Mouse (Mus musculus) intestine, postnatal 0 days (tissue): ENCODE measurements around the gene Scrt2. TPM values are rescaled to one million over a fixed set of nuclear protein-coding genes. Genes with fewer than 3 reads are reported as not detected.

Experiments
- ATAC-seq: fragments of 200-750 bp; cut with Nextera tagmentation; 2 replicates; pipeline ENCODE4 v1.8.0; 2017; ENCODE audit warnings: mild to moderate bottlenecking, moderate TSS enrichment, moderate library complexity
- H3K27ac ChIP-seq: fragments of 300-500 bp; sonication (generic); 2 replicates; pipeline ENCODE4 v1.5.1; 2014; ENCODE audit warnings: mild to moderate bottlenecking, low read depth, low read length, moderate library complexity
- H3K27me3 ChIP-seq: fragments of 300-500 bp; sonication (generic); replicated peaks from 2 replicates; pipeline ENCODE4 v1.6.1; 2014; ENCODE audit warnings: low read length, mixed read lengths; ENCODE audit not compliant: control insufficient read depth, insufficient read depth
- H3K36me3 ChIP-seq: fragments of 300-500 bp; sonication (generic); 2 replicates; pipeline ENCODE4 v1.6.1; 2014; ENCODE audit warnings: mild to moderate bottlenecking, moderate library complexity; ENCODE audit not compliant: control insufficient read depth, insufficient read depth
- H3K4me1 ChIP-seq: fragments of 300-500 bp; sonication (generic); replicated peaks from 2 replicates; pipeline ENCODE4 v1.6.1; 2014; ENCODE audit warnings: antibody characterized with exemption, low read length, mixed read lengths; ENCODE audit not compliant: control insufficient read depth, insufficient read depth
- H3K4me2 ChIP-seq: fragments of 300-500 bp; sonication (generic); replicated peaks from 2 replicates; pipeline ENCODE4 v1.6.1; 2014; ENCODE audit warnings: low read depth, mild to moderate bottlenecking, moderate library complexity
- H3K4me3 ChIP-seq: fragments of 300-500 bp; sonication (generic); 2 replicates; pipeline ENCODE4 v1.5.1; 2014; ENCODE audit warnings: low read depth, low read length
- H3K9ac ChIP-seq: fragments of 300-500 bp; sonication (generic); 2 replicates; pipeline ENCODE4 v1.6.1; 2014; ENCODE audit warnings: mild to moderate bottlenecking, low read depth, low read length
- H3K9me3 ChIP-seq: fragments of 300-500 bp; sonication (generic); 2 replicates; pipeline ENCODE4 v1.6.1; 2016; ENCODE audit warnings: mixed run types; ENCODE audit not compliant: control insufficient read depth
- CTCF ChIP-seq: sonication (generic); IDR thresholded peaks from 2 replicates; pipeline ENCODE4 v1.5.1; 2016; ENCODE audit warnings: low read depth, mild to moderate bottlenecking, control low read depth, antibody characterized with exemption, moderate library complexity
- WGBS: fragments of 180-500 bp; shearing (Covaris S2); extraction: QIAGEN DNeasy Blood & Tissue Kit; methylation state at CpG from one replicate; pipeline ENCODE4 v1.1.7; 2014; 5-methylcytosine and 5-hydroxymethylcytosine counted together
- polyA plus RNA-seq: library from polyadenylated mRNA; unstranded; fragments of >200 nt; fragmentation: Nextera tagmentation; extraction: Ambion mirVana; gene quantifications from 2 replicates; pipeline ENCODE4 v1.2.1, GENCODE M21; 2015

The Scrt2 gene
- polyA plus RNA-seq, 1 experiment from 2014 or later, result not detected

- Histone ChIP-seq H3K9ac (no peak overlapping the region), H3K9me3 (no peaks in the 10 kb centered on the region), H3K4me3 (no peak overlapping the region), H3K4me1 (no peaks in the 10 kb centered on the region), H3K27ac (no peak overlapping the region), H3K4me2 (no peak overlapping the region), H3K27me3 (no peaks in the 10 kb centered on the region), H3K36me3 (no peaks in the 10 kb centered on the region)
- no peak for ATAC-seq
- no peak for TF ChIP-seq CTCF
- 55% methylated on average over 11 of the region's 11 CpGs for WGBS
Observed at GRCm38 (mm10) chr2:152068660-152069433, 12.5 kb upstream of the Scrt2 start.

- Histone ChIP-seq H3K4me2 (no peak overlapping the region), H3K9ac (no peak overlapping the region), H3K27me3 (no peaks in the 10 kb centered on the region), H3K4me3 (no peak overlapping the region), H3K4me1 (no peaks in the 10 kb centered on the region), H3K36me3 (no peaks in the 10 kb centered on the region), H3K27ac (no peak overlapping the region), H3K9me3 (no peaks in the 10 kb centered on the region)
- ATAC-seq, result no peak
- 65% methylated on average over 9 of the region's 9 CpGs for WGBS
- TF ChIP-seq CTCF, result no peak
Observed at GRCm38 (mm10) chr2:152069434-152069786, 11.9 kb upstream of the Scrt2 start.

- no peaks in the 10 kb centered on the region for H3K27me3 ChIP-seq
- no peak overlapping the region for H3K27ac ChIP-seq
- H3K9ac ChIP-seq, result no peak overlapping the region
- H3K4me2 ChIP-seq, result no peak overlapping the region
- H3K4me1 ChIP-seq, result no peaks in the 10 kb centered on the region
- no peaks in the 10 kb centered on the region for H3K9me3 ChIP-seq
- no peaks in the 10 kb centered on the region for H3K36me3 ChIP-seq
- no peak overlapping the region for H3K4me3 ChIP-seq
- WGBS, result 84% methylated on average over 2 of the region's 2 CpGs
- no peak for ATAC-seq
- no peak for TF ChIP-seq CTCF
Observed at GRCm38 (mm10) chr2:152069941-152070340, 11.4 kb upstream of the Scrt2 start.

GRCm38 (mm10) chr2:152074521-152074920 is 6.8 kb upstream of the Scrt2 start:
- no peaks in the 10 kb centered on the region for H3K9me3 ChIP-seq
- no peak overlapping the region for H3K9ac ChIP-seq
- 89% methylated on average over 2 of the region's 2 CpGs for WGBS
- no peak overlapping the region for H3K4me3 ChIP-seq
- H3K4me2 ChIP-seq, result no peak overlapping the region
- no peak for ATAC-seq
- H3K27ac ChIP-seq, result no peak overlapping the region
- TF ChIP-seq CTCF, result no peak
- peaks cover 13% of the 10 kb centered on the region for H3K27me3 ChIP-seq
- no peaks in the 10 kb centered on the region for H3K36me3 ChIP-seq
- H3K4me1 ChIP-seq, result no peaks in the 10 kb centered on the region

- no peak for ATAC-seq
- H3K27ac ChIP-seq, result no peak overlapping the region
- H3K4me2 ChIP-seq, result no peak overlapping the region
- no peaks in the 10 kb centered on the region for H3K9me3 ChIP-seq
- H3K4me1 ChIP-seq, result no peaks in the 10 kb centered on the region
- WGBS, result 33% methylated on average over 9 of the region's 9 CpGs
- no peaks in the 10 kb centered on the region for H3K36me3 ChIP-seq
- H3K9ac ChIP-seq, result no peak overlapping the region
- H3K27me3 ChIP-seq, result peaks cover 20% of the 10 kb centered on the region
- no peak overlapping the region for H3K4me3 ChIP-seq
- no peak for TF ChIP-seq CTCF
Observed at GRCm38 (mm10) chr2:152075294-152075889, 5.9 kb upstream of the Scrt2 start.

- Histone ChIP-seq H3K36me3 (no peaks in the 10 kb centered on the region), H3K27me3 (peaks cover 34% of the 10 kb centered on the region), H3K4me2 (no peak overlapping the region), H3K4me3 (no peak overlapping the region), H3K27ac (no peak overlapping the region), H3K4me1 (no peaks in the 10 kb centered on the region), H3K9me3 (no peaks in the 10 kb centered on the region), H3K9ac (no peak overlapping the region)
- WGBS, result 74% methylated on average over 3 of the region's 3 CpGs
- no peak for ATAC-seq
- TF ChIP-seq CTCF, result no peak
Observed at GRCm38 (mm10) chr2:152077337-152077736, 4.0 kb upstream of the Scrt2 start.
